Mouse (Mus musculus): ENCODE measurements around the gene Tcp11. TPM values are rescaled to one million over a fixed set of nuclear protein-coding genes. Genes with fewer than 3 reads are reported as not detected.

Gene Tcp11
- polyA plus RNA-seq, 1 experiment = 0.43 TPM

DNA sequence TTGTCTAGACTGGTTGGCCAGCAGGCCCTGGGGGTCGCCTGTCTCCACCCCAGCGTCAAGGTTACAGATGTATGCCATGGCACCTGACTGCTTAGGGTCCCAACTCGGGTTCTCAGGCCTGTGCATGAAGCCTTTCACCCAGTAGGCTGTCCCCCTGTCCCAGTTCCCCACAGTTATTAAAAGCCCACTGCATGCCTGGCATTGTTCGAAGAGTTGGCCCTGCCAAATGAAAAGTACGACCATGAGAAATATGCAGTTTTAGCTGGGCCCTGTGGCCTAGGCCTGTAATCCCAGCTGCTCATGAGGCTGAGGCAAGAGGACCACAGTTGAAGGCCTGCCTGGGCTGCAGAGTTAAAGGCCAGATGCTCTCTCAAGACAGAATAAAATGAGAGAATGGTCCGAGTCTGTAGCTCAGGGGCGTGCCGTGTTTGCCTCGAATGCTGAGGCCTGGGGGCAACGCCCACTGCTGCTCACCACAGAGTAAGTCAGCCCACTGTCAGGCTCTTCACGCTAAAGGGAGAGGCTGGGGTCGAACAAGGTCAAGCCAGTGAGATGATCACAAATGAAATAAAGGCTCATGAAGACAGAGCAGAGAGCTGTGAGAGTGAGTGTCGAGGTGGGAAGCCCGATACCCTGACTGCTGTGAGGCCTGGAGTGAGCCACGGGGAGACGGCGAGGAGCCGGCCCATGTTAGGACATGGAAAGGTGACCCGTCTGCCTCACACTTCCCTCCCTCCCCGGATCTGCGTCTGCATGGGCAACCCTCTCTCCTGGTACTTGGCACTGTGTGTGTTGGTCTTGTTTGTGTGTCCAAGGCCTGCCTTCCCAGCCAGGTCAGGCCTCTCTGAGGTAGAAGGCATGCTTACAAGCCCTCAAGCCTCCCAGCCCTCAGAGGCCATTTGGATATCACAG lies 60.4 kb downstream of the Tcp11 start:
- no peak for DNase-seq
- no peak overlapping the region for H3K27ac ChIP-seq (ENCODE audit: insufficient read depth, low read length)
- no peak overlapping the region for H3K4me3 ChIP-seq (replicated peaks; ENCODE audit: insufficient read depth, low read depth, low read length)
- peaks cover 81% of the 10 kb centered on the region for H3K4me1 ChIP-seq (ENCODE audit: control insufficient read depth, insufficient read depth, low read length)
- TF ChIP-seq CTCF (IDR thresholded peaks at IDR 0.05; ENCODE audit: borderline replicate concordance, insufficient read depth, low read depth, low read length) (no peak), POLR2A (IDR thresholded peaks at IDR 0.05; ENCODE audit: borderline replicate concordance, insufficient read depth, low read length) (no peak)
- H3K27me3 ChIP-seq (ENCODE audit: control insufficient read depth, insufficient read depth, low read length) = no peaks in the 10 kb centered on the region
- WGBS = 73% methylated on average over 21 of the region's 21 CpGs

GRCm38 (mm10) chr17:28018776-28019175 lies 61.7 kb downstream of the Tcp11 start:
- H3K4me1 ChIP-seq (ENCODE audit: control insufficient read depth, insufficient read depth, low read length) = peaks cover 75% of the 10 kb centered on the region

DNA sequence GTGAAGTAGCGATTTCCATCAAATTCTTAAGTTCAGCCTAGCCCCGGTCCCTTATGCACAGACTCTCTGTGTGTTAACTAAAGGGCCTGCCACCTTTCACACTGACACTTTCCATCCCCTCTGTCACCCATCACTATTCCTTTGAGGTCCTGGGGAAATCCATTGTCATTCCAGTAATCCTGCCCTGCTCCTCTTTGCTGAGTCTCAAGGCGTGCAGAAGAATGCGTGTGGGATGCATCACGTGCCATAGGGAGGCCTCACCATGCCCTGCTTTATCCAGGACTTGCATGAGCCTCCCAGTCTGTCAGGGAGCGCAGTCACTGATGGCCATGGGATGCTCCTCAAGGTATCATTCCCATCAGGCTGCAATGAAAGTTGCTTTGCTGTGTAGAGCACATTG lies 62.1 kb downstream of the Tcp11 start:
- no peak for TF ChIP-seq CTCF (IDR thresholded peaks at IDR 0.05; ENCODE audit: borderline replicate concordance, insufficient read depth, low read depth, low read length)
- no peak for TF ChIP-seq POLR2A (IDR thresholded peaks at IDR 0.05; ENCODE audit: borderline replicate concordance, insufficient read depth, low read length)
- Histone ChIP-seq H3K4me3 (replicated peaks; ENCODE audit: insufficient read depth, low read depth, low read length) (no peak overlapping the region), H3K4me1 (ENCODE audit: control insufficient read depth, insufficient read depth, low read length) (peaks cover 75% of the 10 kb centered on the region), H3K27me3 (ENCODE audit: control insufficient read depth, insufficient read depth, low read length) (no peaks in the 10 kb centered on the region), H3K27ac (ENCODE audit: insufficient read depth, low read length) (no peak overlapping the region)
- 80% methylated on average over 6 of the region's 6 CpGs for WGBS
- DNase-seq = no peak

More at GRCm38 (mm10) chr17:28018776-28019175, 61.7 kb downstream of the Tcp11 start:
- WGBS = 14% methylated on average over 11 of the region's 11 CpGs
- no peak overlapping the region; the same call in 1 of the 2 replicates for H3K27ac ChIP-seq (ENCODE audit: insufficient read depth, low read length)
- no peak overlapping the region for H3K4me3 ChIP-seq (replicated peaks; ENCODE audit: insufficient read depth, low read depth, low read length)
- no peak for TF ChIP-seq POLR2A (IDR thresholded peaks at IDR 0.05; ENCODE audit: borderline replicate concordance, insufficient read depth, low read length)
- no peak for TF ChIP-seq CTCF (IDR thresholded peaks at IDR 0.05; ENCODE audit: borderline replicate concordance, insufficient read depth, low read depth, low read length)
- H3K27me3 ChIP-seq (ENCODE audit: control insufficient read depth, insufficient read depth, low read length) = no peaks in the 10 kb centered on the region
- peak; percentile 45 to 70 for DNase-seq

Other genes starting within 250 kb of the Tcp11 start
- gene Snrpc, start 242.5 kb downstream of the Tcp11 start, polyA plus RNA-seq (2012; rRNA removed) = 81.7 and 85.3 TPM in 2 replicates
- 18.2 and 18.5 TPM in 2 replicates for gene Uhrf1bp1, start 224.2 kb downstream of the Tcp11 start, polyA plus RNA-seq (2012; rRNA removed)
- 74.2 and 74.9 TPM in 2 replicates for gene Anks1, start 171.3 kb downstream of the Tcp11 start, polyA plus RNA-seq (2012; rRNA removed)
- gene Taf11, start 170.8 kb downstream of the Tcp11 start, polyA plus RNA-seq (2012; rRNA removed) = 49.3 and 51.5 TPM in 2 replicates
- gene Scube3, start 61.5 kb upstream of the Tcp11 start, polyA plus RNA-seq (2012; rRNA removed) = 1.6 and 1.9 TPM in 2 replicates
- 71.9 and 77.1 TPM in 2 replicates for gene Zfp523, start 96.5 kb upstream of the Tcp11 start, polyA plus RNA-seq (2012; rRNA removed)
- 4.2 and 5.4 TPM in 2 replicates for gene Def6, start 127.1 kb upstream of the Tcp11 start, polyA plus RNA-seq (2012; rRNA removed)
- 26.8 and 27.1 TPM in 2 replicates for gene Ppard, start 152.1 kb upstream of the Tcp11 start, polyA plus RNA-seq (2012; rRNA removed)
- gene Fance, start 232.9 kb upstream of the Tcp11 start, polyA plus RNA-seq (2012; rRNA removed) = 16.5 and 18.4 TPM in 2 replicates
- 808 and 827 TPM in 2 replicates for gene Rpl10a, start 247.8 kb upstream of the Tcp11 start, polyA plus RNA-seq (2012; rRNA removed)

All from cerebellum, adult 2 months (tissue).